Mouse (Mus musculus) kidney, postnatal 0 days (tissue): ENCODE measurements at regions not wholly inside any gene's neighbourhood (a gene's known extent, or its start where the extent isn't known, plus 50 kb on each side); places are given as distances from the start of the nearest gene placed in this dataset.

Experiments
- ATAC-seq: fragments of 200-750 bp; cut with Nextera tagmentation; replicated peaks from 2 replicates; pipeline ENCODE4 v1.8.0; 2017; ENCODE audit warnings: low read depth, moderate number of reproducible peaks, moderate TSS enrichment, moderate library complexity; ENCODE audit not compliant: low FRiP score
- DNase-seq: peaks from one replicate; pipeline ENCODE4 v3.0.0-alpha.2; 2016; ENCODE audit warnings: low spot score
- H3K27ac ChIP-seq: fragments of 300-500 bp; sonication (generic); 2 replicates; pipeline ENCODE4 v1.5.1; 2014; ENCODE audit warnings: mild to moderate bottlenecking
- H3K27me3 ChIP-seq: fragments of 300-500 bp; sonication (generic); 2 replicates; pipeline ENCODE4 v1.6.1; 2014; ENCODE audit warnings: low read length, mixed read lengths; ENCODE audit not compliant: insufficient read depth
- H3K36me3 ChIP-seq: fragments of 300-500 bp; sonication (generic); 2 replicates; pipeline ENCODE4 v1.6.1; 2014; ENCODE audit warnings: low read length, mixed read lengths; ENCODE audit not compliant: insufficient read depth
- H3K4me1 ChIP-seq: fragments of 300-500 bp; sonication (generic); replicated peaks from 2 replicates; pipeline ENCODE4 v1.6.1; 2014; ENCODE audit warnings: antibody characterized with exemption, low read length, mixed read lengths; ENCODE audit not compliant: insufficient read depth
- H3K4me2 ChIP-seq: fragments of 300-500 bp; sonication (generic); 2 replicates; pipeline ENCODE4 v1.6.1; 2014; ENCODE audit warnings: mild to moderate bottlenecking, low read length, moderate library complexity, mixed read lengths
- H3K4me3 ChIP-seq: fragments of 300-500 bp; sonication (generic); replicated peaks from 2 replicates; pipeline ENCODE4 v1.5.1; 2014; ENCODE audit warnings: low read depth, low read length
- H3K9ac ChIP-seq: fragments of 300-500 bp; sonication (generic); 2 replicates; pipeline ENCODE4 v1.6.1; 2014; ENCODE audit warnings: low read depth, low read length
- H3K9me3 ChIP-seq: fragments of 300-500 bp; sonication (generic); replicated peaks from 2 replicates; pipeline ENCODE4 v1.6.1; 2016; ENCODE audit warnings: low read length, inconsistent platforms, mixed read lengths
- CTCF ChIP-seq: IDR thresholded peaks from 2 replicates; pipeline ENCODE4 v1.5.1; 2016; ENCODE audit warnings: antibody characterized with exemption, low read depth, mild to moderate bottlenecking, moderate library complexity
- WGBS: fragments of 180-500 bp; shearing (Covaris S2); extraction: QIAGEN DNeasy Blood & Tissue Kit; methylation state at CpG from one replicate; pipeline ENCODE4 v1.1.7; 2014; 5-methylcytosine and 5-hydroxymethylcytosine counted together

DNA sequence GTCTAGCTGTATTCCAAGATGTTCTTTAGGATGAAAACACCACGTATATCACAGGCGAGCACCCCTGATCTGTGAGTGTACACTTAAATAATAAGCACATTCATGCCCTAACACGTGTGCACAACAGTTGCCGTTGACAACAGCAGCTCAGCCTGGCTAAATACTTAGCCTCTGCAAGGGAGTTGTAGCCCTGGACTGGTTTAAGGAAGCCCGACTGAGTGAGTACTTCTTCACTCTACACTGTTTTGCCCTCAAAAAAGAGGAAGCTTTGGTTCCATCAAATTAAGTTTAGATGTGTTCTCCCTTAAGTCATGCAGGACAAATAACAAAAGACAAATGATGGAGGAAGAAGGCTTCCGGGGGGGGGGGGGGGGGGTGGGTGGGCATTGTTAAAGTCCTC, 208.0 kb upstream of the Rhobtb1 start:
- ATAC-seq (no peak), DNase-seq (no peak)
- no peak overlapping the region for H3K4me2 ChIP-seq
- no peak overlapping the region for H3K4me3 ChIP-seq
- 80% methylated on average over 6 of the region's 6 CpGs for WGBS
- H3K4me1 ChIP-seq = no peaks in the 10 kb centered on the region
- H3K9ac ChIP-seq = no peak overlapping the region
- no peaks in the 10 kb centered on the region for H3K9me3 ChIP-seq
- no peak for TF ChIP-seq CTCF
- no peaks in the 10 kb centered on the region for H3K27me3 ChIP-seq
- H3K36me3 ChIP-seq = no peaks in the 10 kb centered on the region
- H3K27ac ChIP-seq = no peak overlapping the region

DNA sequence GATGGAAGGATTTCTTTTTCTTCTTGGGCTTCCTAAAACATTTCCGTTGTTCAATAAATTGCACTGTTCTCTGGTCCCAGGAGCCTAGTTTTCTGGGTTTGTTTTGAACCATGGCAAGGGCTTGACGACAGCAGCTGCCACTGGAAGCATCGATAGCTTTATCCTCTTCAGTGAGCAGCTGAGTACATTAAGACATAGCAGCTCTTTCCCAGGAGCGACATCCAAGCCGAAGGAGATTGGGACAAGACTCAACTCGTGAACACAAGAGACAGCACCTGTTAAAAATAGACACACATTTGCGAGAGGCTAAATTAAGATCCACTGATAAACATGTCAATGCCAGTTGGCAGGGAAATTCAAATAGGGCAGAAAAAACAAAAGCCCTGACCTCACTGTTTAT, 194.7 kb upstream of the Rhobtb1 start:
- DNase-seq = no peak
- no peaks in the 10 kb centered on the region for H3K9me3 ChIP-seq
- no peak overlapping the region for H3K4me3 ChIP-seq
- H3K4me2 ChIP-seq = no peak overlapping the region
- ATAC-seq = no peak
- TF ChIP-seq CTCF = no peak
- no peaks in the 10 kb centered on the region for H3K27me3 ChIP-seq
- H3K9ac ChIP-seq = no peak overlapping the region
- H3K36me3 ChIP-seq = no peaks in the 10 kb centered on the region
- WGBS = 69% methylated on average over 7 of the region's 7 CpGs
- no peak overlapping the region for H3K27ac ChIP-seq
- no peaks in the 10 kb centered on the region for H3K4me1 ChIP-seq

DNA sequence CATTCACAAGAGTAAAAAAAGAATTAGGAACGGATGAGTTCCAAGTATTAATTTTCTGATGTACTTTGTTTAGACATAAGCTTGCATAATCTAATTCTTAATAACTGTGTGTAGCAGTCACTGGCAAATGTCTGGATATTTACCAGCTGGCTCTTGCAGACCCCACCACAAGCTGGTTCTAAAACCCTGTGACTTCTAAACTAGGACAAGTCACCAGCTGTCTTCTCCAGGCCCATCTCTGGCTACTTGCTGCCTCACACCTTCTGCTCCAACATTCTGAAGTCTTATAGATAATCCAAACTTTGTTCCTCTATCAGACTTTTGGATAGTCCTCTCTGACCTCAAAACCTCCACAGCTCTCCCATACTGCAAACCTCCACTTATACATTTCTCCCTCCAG, 189.9 kb upstream of the Rhobtb1 start:
- WGBS = 74% methylated on average over 1 of the region's 1 CpGs

DNA sequence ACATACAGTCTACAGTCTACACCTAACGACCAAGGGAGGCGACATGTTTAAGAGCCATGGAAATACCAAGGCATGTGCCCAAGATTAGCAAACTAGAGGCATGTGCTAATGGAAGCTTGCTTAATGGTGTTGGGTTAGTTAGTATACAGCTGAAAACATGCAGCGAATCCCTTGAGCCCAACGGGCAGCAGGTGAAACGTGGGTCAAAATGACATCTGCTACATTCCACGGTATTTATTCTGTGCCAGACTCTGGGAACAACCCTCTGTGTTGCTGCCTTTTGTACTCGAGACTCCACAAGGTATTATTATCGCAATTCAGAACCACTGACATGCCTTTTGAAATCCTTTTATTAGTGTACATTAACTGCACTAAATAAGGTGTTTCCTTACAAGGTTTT, 188.1 kb upstream of the Rhobtb1 start:
- WGBS = 72% methylated on average over 8 of the region's 8 CpGs
- no peak for ATAC-seq
- no peak overlapping the region for H3K9ac ChIP-seq

More for the DNA sequence above, 189.9 kb upstream of the Rhobtb1 start:
- Histone ChIP-seq H3K9me3 (no peaks in the 10 kb centered on the region), H3K36me3 (no peaks in the 10 kb centered on the region), H3K4me3 (no peak overlapping the region), H3K27me3 (no peaks in the 10 kb centered on the region), H3K9ac (no peak overlapping the region), H3K4me1 (no peaks in the 10 kb centered on the region), H3K4me2 (no peak overlapping the region), H3K27ac (no peak overlapping the region)
- no peak for DNase-seq
- TF ChIP-seq CTCF = no peak
- ATAC-seq = no peak

GRCm38 (mm10) chr10:68965271-68965670, 186.0 kb upstream of the Rhobtb1 start:
- Histone ChIP-seq H3K9me3 (no peaks in the 10 kb centered on the region), H3K4me1 (no peaks in the 10 kb centered on the region), H3K9ac (no peak overlapping the region), H3K27ac (no peak overlapping the region), H3K27me3 (no peaks in the 10 kb centered on the region), H3K36me3 (no peaks in the 10 kb centered on the region), H3K4me2 (no peak overlapping the region), H3K4me3 (no peak overlapping the region)
- no peak for TF ChIP-seq CTCF
- DNase-seq = no peak
- ATAC-seq = no peak
- WGBS = 95% methylated on average over 1 of the region's 1 CpGs

More for the DNA sequence above, 188.1 kb upstream of the Rhobtb1 start:
- no peak for TF ChIP-seq CTCF
- Histone ChIP-seq H3K36me3 (no peaks in the 10 kb centered on the region), H3K4me1 (no peaks in the 10 kb centered on the region), H3K9me3 (no peaks in the 10 kb centered on the region), H3K27ac (no peak overlapping the region), H3K4me2 (no peak overlapping the region), H3K27me3 (no peaks in the 10 kb centered on the region), H3K4me3 (no peak overlapping the region)
- no peak for DNase-seq

- Histone ChIP-seq H3K36me3 (no peaks in the 10 kb centered on the region), H3K27me3 (no peaks in the 10 kb centered on the region), H3K27ac (no peak overlapping the region), H3K9me3 (no peaks in the 10 kb centered on the region), H3K4me2 (no peak overlapping the region), H3K4me3 (no peak overlapping the region), H3K9ac (no peak overlapping the region), H3K4me1 (no peaks in the 10 kb centered on the region)
- TF ChIP-seq CTCF = no peak
- ATAC-seq (no peak), DNase-seq (no peak)
- WGBS = 74% methylated on average over 15 of the region's 15 CpGs
These were observed 183.0 kb upstream of the Rhobtb1 start for GRCm38 (mm10) chr10:68967976-68968968.
